Mouse (Mus musculus): ENCODE data around the gene Myh7b. TPM values are rescaled to one million over a fixed set of nuclear protein-coding genes. Genes with fewer than 3 reads are reported as not detected.
"Not testable (repeated sequence)": the region's sequence is repeated elsewhere in the genome, so short reads cannot be mapped to it uniquely, and the experiment has no call there.

The Myh7b gene
- polyA plus RNA-seq, 1 experiment from 2014 or later = 1.0 TPM

GRCm38 (mm10) chr2:155605236-155605589 is 5.8 kb upstream of the Myh7b start:
- H3K9me3 ChIP-seq (replicated peaks); H3K27me3 ChIP-seq (replicated peaks); H3K4me2 ChIP-seq; H3K36me3 ChIP-seq; H3K4me1 ChIP-seq; H3K27ac ChIP-seq (replicated peaks); H3K9ac ChIP-seq (replicated peaks); ATAC-seq (ENCODE audit: low FRiP score); H3K4me3 ChIP-seq (replicated peaks): not testable (repeated sequence)
- WGBS = 79% methylated on average over 4 of the region's 4 CpGs

GRCm38 (mm10) chr2:155606360-155606759 is 4.7 kb upstream of the Myh7b start:
- 77% methylated on average over 4 of the region's 4 CpGs for WGBS
- H3K36me3 ChIP-seq = no peaks in the 10 kb centered on the region
- no peak overlapping the region for H3K4me3 ChIP-seq (replicated peaks)
- no peak overlapping the region for H3K9ac ChIP-seq (replicated peaks)
- no peak overlapping the region for H3K4me2 ChIP-seq
- ATAC-seq (ENCODE audit: low FRiP score) = no peak
- H3K9me3 ChIP-seq (replicated peaks) = no peaks in the 10 kb centered on the region
- no peaks in the 10 kb centered on the region for H3K4me1 ChIP-seq
- H3K27me3 ChIP-seq (replicated peaks) = no peaks in the 10 kb centered on the region
- H3K27ac ChIP-seq (replicated peaks) = no peak overlapping the region

GRCm38 (mm10) chr2:155611834-155612550 is 980 bp downstream of the Myh7b start:
- no peak overlapping the region for H3K4me3 ChIP-seq (replicated peaks)
- H3K27me3 ChIP-seq (replicated peaks) = peaks cover 3% of the 10 kb centered on the region; the same call in 1 of the 2 replicates
- H3K9me3 ChIP-seq (replicated peaks) = no peaks in the 10 kb centered on the region
- H3K4me1 ChIP-seq = peaks cover 10% of the 10 kb centered on the region; the same call in 1 of the 2 replicates
- no peak overlapping the region for H3K27ac ChIP-seq (replicated peaks)
- 89% methylated on average over 9 of the region's 9 CpGs for WGBS
- H3K9ac ChIP-seq (replicated peaks) = no peak overlapping the region
- no peak for ATAC-seq (ENCODE audit: low FRiP score)
- H3K36me3 ChIP-seq = no peaks in the 10 kb centered on the region
- H3K4me2 ChIP-seq = no peak overlapping the region

GRCm38 (mm10) chr2:155613326-155613755 is 2.3 kb downstream of the Myh7b start:
- Histone ChIP-seq H3K27ac (replicated peaks) (no peak overlapping the region), H3K4me1 (peaks cover 10% of the 10 kb centered on the region; the same call in 1 of the 2 replicates), H3K27me3 (replicated peaks) (peaks cover 3% of the 10 kb centered on the region; the same call in 1 of the 2 replicates), H3K36me3 (no peaks in the 10 kb centered on the region), H3K4me3 (replicated peaks) (peak overlapping the region; percentile 37), H3K9me3 (replicated peaks) (no peaks in the 10 kb centered on the region), H3K4me2 (peak overlapping the region; percentile 59), H3K9ac (replicated peaks) (peak overlapping the region; percentile 37; the same call in 1 of the 2 replicates)
- peak; percentile 86 for ATAC-seq (ENCODE audit: low FRiP score)
- WGBS = 5% methylated on average over 20 of the region's 20 CpGs

- 0 out of 2 replicates have a peak overlapping the region, but pooled peaks have one; percentile 37 for H3K9ac ChIP-seq (replicated peaks)
- H3K27me3 ChIP-seq (replicated peaks) = peaks cover 3% of the 10 kb centered on the region; the same call in 1 of the 2 replicates
- ATAC-seq (ENCODE audit: low FRiP score) = peak; percentile 24; the same call in 1 of the 2 replicates
- no peak overlapping the region for H3K4me3 ChIP-seq (replicated peaks)
- no peaks in the 10 kb centered on the region for H3K9me3 ChIP-seq (replicated peaks)
- H3K27ac ChIP-seq (replicated peaks) = no peak overlapping the region
- no peaks in the 10 kb centered on the region for H3K36me3 ChIP-seq
- 69% methylated on average over 8 of the region's 8 CpGs for WGBS
- H3K4me1 ChIP-seq = peaks cover 10% of the 10 kb centered on the region; the same call in 1 of the 2 replicates
- peak overlapping the region; percentile 59 for H3K4me2 ChIP-seq
Observed at GRCm38 (mm10) chr2:155613953-155614352, 2.9 kb downstream of the Myh7b start.

- Histone ChIP-seq H3K36me3 (no peaks in the 10 kb centered on the region), H3K4me3 (replicated peaks) (no peak overlapping the region), H3K4me2 (no peak overlapping the region), H3K9ac (replicated peaks) (no peak overlapping the region), H3K27me3 (replicated peaks) (peaks cover 3% of the 10 kb centered on the region; the same call in 1 of the 2 replicates), H3K9me3 (replicated peaks) (no peaks in the 10 kb centered on the region), H3K27ac (replicated peaks) (no peak overlapping the region), H3K4me1 (peaks cover 10% of the 10 kb centered on the region; the same call in 1 of the 2 replicates)
- no peak for ATAC-seq (ENCODE audit: low FRiP score)
- 69% methylated on average over 6 of the region's 6 CpGs for WGBS
Observed at GRCm38 (mm10) chr2:155616971-155617370, 6.0 kb downstream of the Myh7b start.

- ATAC-seq (ENCODE audit: low FRiP score) = no peak
- Histone ChIP-seq H3K4me3 (replicated peaks) (no peak overlapping the region), H3K27me3 (replicated peaks) (no peaks in the 10 kb centered on the region; the same call in 1 of the 2 replicates), H3K36me3 (no peaks in the 10 kb centered on the region), H3K4me1 (no peaks in the 10 kb centered on the region), H3K27ac (replicated peaks) (no peak overlapping the region), H3K4me2 (no peak overlapping the region), H3K9ac (replicated peaks) (no peak overlapping the region), H3K9me3 (replicated peaks) (no peaks in the 10 kb centered on the region)
- WGBS = 20% methylated on average over 8 of the region's 8 CpGs
Observed at GRCm38 (mm10) chr2:155619817-155620216, 8.8 kb downstream of the Myh7b start.

GRCm38 (mm10) chr2:155622606-155623005 is 11.6 kb downstream of the Myh7b start:
- no peak overlapping the region for H3K9ac ChIP-seq (replicated peaks)
- H3K27ac ChIP-seq (replicated peaks) = no peak overlapping the region
- WGBS = 27% methylated on average over 11 of the region's 11 CpGs
- no peaks in the 10 kb centered on the region for H3K9me3 ChIP-seq (replicated peaks)
- no peak overlapping the region for H3K4me3 ChIP-seq (replicated peaks)
- no peak overlapping the region for H3K4me2 ChIP-seq
- no peaks in the 10 kb centered on the region for H3K36me3 ChIP-seq
- peaks cover 3% of the 10 kb centered on the region; the same call in 1 of the 2 replicates for H3K4me1 ChIP-seq
- peaks cover 5% of the 10 kb centered on the region for H3K27me3 ChIP-seq (replicated peaks)
- ATAC-seq (ENCODE audit: low FRiP score) = no peak

GRCm38 (mm10) chr2:155623996-155624395 is 13.0 kb downstream of the Myh7b start:
- H3K27me3 ChIP-seq (replicated peaks) = peaks cover 19% of the 10 kb centered on the region
- H3K9me3 ChIP-seq (replicated peaks) = no peaks in the 10 kb centered on the region
- H3K4me2 ChIP-seq = no peak overlapping the region
- no peak overlapping the region for H3K9ac ChIP-seq (replicated peaks)
- ATAC-seq (ENCODE audit: low FRiP score) = no peak
- H3K36me3 ChIP-seq = no peaks in the 10 kb centered on the region
- peaks cover 6% of the 10 kb centered on the region for H3K4me1 ChIP-seq
- 86% methylated on average over 6 of the region's 6 CpGs for WGBS
- no peak overlapping the region for H3K27ac ChIP-seq (replicated peaks)
- no peak overlapping the region for H3K4me3 ChIP-seq (replicated peaks)

GRCm38 (mm10) chr2:155624730-155625129 is 13.7 kb downstream of the Myh7b start:
- no peak overlapping the region for H3K27ac ChIP-seq (replicated peaks)
- H3K36me3 ChIP-seq = no peaks in the 10 kb centered on the region
- no peak for ATAC-seq (ENCODE audit: low FRiP score)
- H3K4me2 ChIP-seq = no peak overlapping the region
- H3K27me3 ChIP-seq (replicated peaks) = peaks cover 23% of the 10 kb centered on the region
- H3K9me3 ChIP-seq (replicated peaks) = no peaks in the 10 kb centered on the region
- H3K9ac ChIP-seq (replicated peaks) = no peak overlapping the region
- no peak overlapping the region for H3K4me3 ChIP-seq (replicated peaks)
- H3K4me1 ChIP-seq = peaks cover 13% of the 10 kb centered on the region
- WGBS = 44% methylated on average over 10 of the region's 10 CpGs

GRCm38 (mm10) chr2:155626277-155626676 is 15.3 kb downstream of the Myh7b start:
- H3K4me1 ChIP-seq = peaks cover 25% of the 10 kb centered on the region
- no peak overlapping the region for H3K27ac ChIP-seq (replicated peaks)
- no peak for ATAC-seq (ENCODE audit: low FRiP score)
- H3K27me3 ChIP-seq (replicated peaks) = peaks cover 38% of the 10 kb centered on the region
- 36% methylated on average over 15 of the region's 15 CpGs for WGBS
- H3K9me3 ChIP-seq (replicated peaks) = no peaks in the 10 kb centered on the region
- H3K4me3 ChIP-seq (replicated peaks) = no peak overlapping the region
- H3K9ac ChIP-seq (replicated peaks) = no peak overlapping the region
- H3K36me3 ChIP-seq = peaks cover 1% of the 10 kb centered on the region
- H3K4me2 ChIP-seq = no peak overlapping the region

GRCm38 (mm10) chr2:155627030-155627738 is 16.2 kb downstream of the Myh7b start:
- no peak for ATAC-seq (ENCODE audit: low FRiP score)
- Histone ChIP-seq H3K27ac (replicated peaks) (no peak overlapping the region), H3K4me2 (no peak overlapping the region), H3K4me3 (replicated peaks) (no peak overlapping the region), H3K27me3 (replicated peaks) (peaks cover 47% of the 10 kb centered on the region), H3K36me3 (peaks cover 9% of the 10 kb centered on the region), H3K9me3 (replicated peaks) (no peaks in the 10 kb centered on the region), H3K9ac (replicated peaks) (no peak overlapping the region), H3K4me1 (peaks cover 26% of the 10 kb centered on the region)
- WGBS = 48% methylated on average over 21 of the region's 21 CpGs

Measured in neural tube, embryonic 15.5 days (tissue).